Mouse (Mus musculus) MEL-GATA-1-ER (cell line): ENCODE results near the gene Ttll11.
A peak's percentile ranks its signal among the peaks of the same experiment; 100 is the strongest.

ENCODE experiments used
- DNase-seq: peaks from one replicate; pipeline ENCODE4 v3.0.0-alpha.2; 2012; ENCODE audit warnings: low read depth; ENCODE audit errors: extremely low read depth

Ttll11 gene

DNA sequence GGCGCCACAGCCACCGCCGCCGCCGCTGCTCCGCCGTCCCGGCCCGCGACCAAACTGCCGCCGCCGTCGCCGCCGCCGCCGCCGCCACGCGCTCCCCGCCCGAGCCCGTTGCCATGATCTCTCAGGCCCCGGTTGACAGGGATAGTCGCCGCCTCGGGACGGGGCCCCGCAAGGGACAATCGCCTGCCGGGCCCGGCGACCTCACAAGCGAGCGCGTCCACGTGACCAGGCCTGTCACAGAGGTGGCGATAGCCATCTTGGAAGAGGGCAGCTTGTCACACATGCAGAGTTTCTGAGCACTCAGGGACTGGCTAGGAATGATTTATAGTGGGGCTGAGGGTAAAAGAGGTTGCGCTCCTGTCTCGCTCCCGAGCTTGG is at the start of gene Ttll11:
Gene Ttll11 (minus strand): TSS at position 270 of the 378 bp plus-strand sequence.
- peak; percentile 76 for DNase-seq

GRCm38 (mm10) chr2:36023291-36023690 is 43.6 kb upstream of the Ttll11 start:
- no peak for DNase-seq

DNA sequence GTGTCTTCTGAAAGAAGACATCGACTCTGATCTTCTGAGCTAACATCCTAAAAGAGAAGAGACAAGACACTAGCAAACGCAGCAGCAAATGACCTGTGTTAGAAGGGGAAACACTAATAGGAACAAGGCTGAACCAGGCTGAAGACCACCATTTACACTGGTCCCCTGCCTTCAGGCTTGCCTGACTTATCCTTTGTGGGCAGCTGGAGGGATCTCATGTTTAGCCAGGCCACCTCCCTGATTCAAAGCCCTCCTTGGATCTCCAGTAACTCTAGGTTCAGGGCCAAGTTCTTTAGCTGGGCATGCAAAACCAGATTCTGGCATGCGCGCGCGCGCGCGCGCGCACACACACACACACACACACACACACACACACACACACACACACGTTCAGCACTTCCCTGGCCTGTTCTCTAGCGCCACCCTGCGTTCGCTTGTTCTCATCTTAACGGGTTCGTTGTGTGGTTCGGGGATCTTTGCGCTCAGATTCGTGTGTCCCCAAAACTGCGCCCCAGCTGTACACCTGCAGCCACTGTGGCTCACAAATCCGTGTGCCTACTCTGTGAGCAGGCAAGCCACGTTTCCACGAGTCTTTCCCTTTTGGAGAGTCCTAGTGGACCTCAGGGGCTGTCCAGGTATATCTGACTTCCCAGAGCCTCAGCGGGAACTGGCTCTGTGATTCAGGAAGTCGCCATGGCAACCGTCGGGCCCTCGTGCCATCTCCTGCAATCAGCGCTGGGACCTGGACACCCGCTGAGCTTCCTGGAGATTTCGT is 41.9 kb upstream of the Ttll11 start:
- DNase-seq = peak; percentile 38

GRCm38 (mm10) chr2:36013010-36013409 is 33.3 kb upstream of the Ttll11 start:
- DNase-seq = no peak

DNA sequence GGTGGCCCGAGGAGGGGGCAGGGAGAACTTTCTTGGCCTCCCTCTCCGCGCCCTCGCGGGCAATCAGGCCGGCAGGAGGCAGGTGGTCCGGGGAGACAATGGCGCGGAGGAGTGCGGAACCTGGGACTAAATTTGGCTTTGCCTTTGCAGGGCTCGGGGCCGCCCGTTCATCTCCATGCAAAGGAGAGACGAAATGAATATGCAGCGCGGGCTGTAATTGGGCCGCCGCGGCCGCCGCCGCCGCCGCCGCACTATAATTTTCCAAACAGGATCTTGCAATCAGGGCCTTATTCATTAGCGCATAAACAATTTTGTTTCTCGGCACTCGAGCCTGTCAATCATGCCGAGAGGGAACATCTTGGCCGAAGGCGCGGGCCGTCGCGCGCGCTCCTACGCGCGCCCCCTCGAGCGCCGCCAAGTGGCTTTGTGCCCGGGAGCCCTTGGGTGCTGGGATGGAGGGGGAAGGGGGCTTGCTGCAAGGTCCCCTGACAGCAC is 31.7 kb upstream of the Ttll11 start:
- no peak for DNase-seq

- DNase-seq = no peak
Measured at GRCm38 (mm10) chr2:36010579-36010978, 30.9 kb upstream of the Ttll11 start.

DNA sequence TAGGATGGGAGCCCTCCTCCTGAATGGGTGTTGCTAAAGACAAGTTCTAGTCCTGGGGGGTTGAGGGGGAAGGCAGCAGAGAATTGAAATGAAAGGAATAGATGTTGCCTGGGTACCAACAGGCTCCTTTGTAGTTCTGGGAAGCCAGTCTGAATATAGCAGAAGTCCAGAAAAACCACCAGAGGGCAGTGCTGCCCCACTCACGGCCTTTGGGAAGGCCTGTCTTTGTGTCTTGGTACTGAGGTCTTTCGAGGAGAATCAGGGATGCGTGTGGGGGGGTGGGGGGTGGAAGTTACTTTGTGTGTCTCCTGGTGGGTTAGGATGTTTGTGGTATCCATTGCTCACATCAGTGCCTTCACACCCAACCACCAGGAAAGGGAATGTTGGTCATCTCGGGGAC is 29.7 kb upstream of the Ttll11 start:
- no peak for DNase-seq

- DNase-seq = no peak
Measured at GRCm38 (mm10) chr2:36008071-36008470, 28.4 kb upstream of the Ttll11 start.

DNA sequence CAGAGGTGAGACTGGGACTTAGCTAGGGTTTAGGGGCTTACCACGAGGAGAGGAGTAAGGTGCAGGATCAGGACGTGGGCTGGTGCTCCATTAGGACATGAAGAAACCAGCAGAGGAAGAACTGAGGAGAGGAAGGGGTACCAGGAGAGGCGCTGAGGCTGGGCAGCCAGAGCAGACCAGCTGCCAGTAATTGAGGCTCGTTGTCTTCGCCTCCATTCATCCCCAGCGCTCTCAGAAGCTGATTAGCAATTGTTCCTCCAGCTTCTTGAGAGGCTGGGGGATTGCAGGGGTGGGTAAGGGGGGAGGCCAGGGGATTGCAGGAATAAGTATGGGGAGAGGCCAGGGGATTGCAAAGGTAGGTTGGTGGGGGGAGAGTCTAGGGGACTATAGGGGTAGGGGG is 22.5 kb upstream of the Ttll11 start:
- no peak for DNase-seq

- no peak for DNase-seq
Measured at GRCm38 (mm10) chr2:36000390-36000789, 20.7 kb upstream of the Ttll11 start.

DNA sequence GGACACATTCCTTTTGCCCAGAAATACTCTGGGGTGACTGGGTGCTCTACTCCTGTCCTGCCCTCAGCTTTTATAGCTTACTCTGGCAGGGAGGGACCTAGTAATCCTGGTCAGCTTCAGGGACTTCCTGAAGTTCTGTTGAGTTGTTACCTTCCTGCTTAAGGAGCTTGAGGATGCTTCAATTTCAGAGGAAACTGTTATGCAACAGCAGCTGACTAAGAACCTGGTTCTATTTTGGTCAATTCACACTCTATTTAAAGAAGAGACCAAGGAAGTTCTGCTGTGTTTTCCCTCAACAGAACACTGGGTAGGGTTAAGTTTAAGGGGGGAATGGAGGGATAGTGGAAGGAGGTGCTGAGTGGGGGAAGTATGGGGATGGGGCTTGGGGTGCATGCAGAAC is 19.5 kb upstream of the Ttll11 start:
- no peak for DNase-seq

DNA sequence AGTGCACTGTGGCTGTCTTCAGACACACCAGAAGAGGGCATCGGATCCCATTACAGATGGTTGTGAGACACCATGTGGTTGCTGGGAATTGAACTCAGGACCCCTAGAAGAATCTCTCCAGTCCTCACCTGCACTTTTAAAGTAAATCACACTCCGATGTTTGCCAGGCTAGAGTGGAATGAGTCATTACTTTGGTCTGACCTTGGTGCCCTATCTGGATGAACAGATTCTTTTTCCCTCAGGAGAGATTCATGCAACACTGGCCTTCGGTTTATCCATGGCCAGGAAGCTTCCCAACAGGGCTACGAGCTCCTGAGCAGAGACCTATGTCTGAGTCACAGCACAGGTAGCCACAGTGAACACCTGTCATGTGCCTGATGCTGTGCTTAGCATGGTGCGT is 18.7 kb upstream of the Ttll11 start:
- no peak for DNase-seq

DNA sequence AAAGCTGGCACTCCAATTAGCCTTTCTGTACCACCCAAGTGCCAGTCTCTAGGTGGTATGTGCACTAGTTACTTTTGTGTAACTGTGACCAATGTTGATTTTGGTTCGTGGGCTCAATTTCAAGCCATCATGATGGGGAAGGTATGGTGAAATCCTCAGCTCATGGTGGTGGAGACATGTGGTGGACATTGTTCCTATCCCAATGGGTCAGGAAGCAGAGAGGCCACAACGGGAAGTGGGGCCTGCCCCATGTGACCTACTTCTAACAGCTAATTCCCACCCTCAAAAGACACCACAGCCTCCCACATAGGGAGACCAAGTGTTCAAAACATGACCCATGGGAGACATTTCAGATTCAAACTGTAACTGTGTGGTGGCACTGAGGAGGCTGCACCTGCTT is 17.0 kb upstream of the Ttll11 start:
- no peak for DNase-seq

GRCm38 (mm10) chr2:35994303-35994702 is 14.6 kb upstream of the Ttll11 start:
- DNase-seq = no peak

- no peak for DNase-seq
Measured at GRCm38 (mm10) chr2:35993481-35993880, 13.8 kb upstream of the Ttll11 start.

GRCm38 (mm10) chr2:35992259-35992658 is 12.5 kb upstream of the Ttll11 start:
- DNase-seq = no peak

DNA sequence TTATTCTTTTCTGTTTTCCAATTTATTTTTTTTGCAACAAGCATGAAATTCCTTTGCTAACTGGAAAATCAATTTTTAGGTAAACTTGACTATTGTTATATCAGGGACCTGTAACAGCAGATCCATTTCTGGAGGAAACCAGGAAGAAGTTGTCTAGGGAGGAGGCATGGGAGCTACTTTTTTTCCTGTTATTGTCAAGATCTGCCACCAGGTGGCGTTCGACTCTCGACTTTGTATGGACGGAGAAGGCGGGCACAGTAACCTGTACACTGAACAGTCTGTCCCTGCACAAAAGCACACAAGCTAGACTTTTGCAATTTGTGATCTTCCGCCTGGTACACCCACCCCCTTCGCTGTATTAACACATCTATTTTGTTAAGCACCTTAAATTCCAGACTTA is 4.2 kb upstream of the Ttll11 start:
- no peak for DNase-seq

DNA sequence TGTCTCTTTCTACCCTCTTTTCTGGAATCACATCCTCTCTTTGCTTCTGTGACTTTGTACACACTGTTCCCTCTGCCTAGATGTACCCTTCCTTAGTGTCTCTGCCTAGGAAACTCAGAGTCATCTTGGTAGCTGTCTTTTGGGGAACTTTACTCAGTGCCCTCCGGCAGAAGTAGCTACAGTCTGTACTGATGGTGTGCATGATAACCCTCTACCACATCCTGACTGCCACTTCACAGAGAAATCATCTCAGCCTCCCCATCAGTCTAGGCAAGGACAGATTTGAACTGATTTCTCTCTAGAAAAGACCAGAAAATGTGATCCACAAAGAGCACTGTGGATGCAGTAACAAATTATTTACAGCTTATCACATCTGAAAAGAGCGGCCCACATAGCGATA is 2.2 kb upstream of the Ttll11 start:
- DNase-seq = no peak

DNA sequence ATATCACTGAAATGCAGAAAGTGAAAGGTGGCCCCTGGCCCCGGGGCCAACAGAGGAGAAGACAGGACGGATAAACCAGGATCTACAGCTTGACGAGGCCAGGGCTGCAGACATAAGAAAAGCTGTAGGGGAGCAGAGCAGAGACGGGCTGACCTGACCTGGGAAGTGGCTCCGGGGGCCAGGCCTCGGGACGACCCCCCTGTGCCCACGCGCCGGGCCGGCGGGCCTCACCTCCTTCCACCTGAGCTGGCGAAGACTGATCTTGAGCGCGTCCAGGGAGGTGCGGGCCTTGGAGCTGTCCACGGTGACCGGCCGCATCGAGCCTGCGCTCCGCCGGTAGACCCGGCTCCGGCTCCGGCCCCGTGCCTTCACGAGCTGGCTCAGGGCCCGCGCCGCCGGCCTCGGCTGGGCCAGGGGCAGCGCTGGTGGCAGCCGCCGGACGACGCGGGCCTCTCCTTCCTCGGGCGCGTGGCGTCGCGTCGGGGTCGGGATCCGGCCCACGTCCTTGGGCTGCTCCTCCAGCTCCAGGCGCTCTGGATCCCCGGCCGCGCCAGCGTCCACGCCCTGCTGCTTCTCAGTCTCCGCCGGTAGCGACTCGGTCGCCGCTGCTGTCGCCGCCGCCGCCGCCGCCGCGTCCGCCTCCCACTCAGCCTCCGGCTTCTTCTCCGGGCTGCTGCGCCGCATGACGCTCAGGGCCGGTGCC is 621 bp downstream of the Ttll11 start:
- no peak for DNase-seq

GRCm38 (mm10) chr2:35978276-35978933 is 1.3 kb downstream of the Ttll11 start:
- peak; percentile 51 for DNase-seq

DNA sequence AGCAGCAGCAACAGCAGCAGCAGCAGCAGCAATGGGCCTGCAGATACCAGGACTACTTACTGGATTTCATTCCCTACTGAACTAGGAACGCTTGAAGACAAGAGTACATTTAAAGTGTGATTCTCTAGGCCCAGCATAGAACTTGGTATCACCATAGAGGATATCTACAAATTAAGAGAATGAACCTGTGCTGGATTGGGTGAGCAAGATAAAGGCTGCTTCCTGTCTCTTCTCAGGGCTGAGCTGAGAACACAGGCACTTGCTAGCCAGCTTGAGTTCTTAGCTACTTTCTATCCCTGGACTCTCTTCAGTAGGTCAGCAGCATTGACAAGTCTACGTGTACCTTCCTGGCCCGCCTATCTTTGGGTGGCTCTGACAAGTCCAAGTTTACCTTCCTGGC is 2.0 kb downstream of the Ttll11 start:
- no peak for DNase-seq

DNA sequence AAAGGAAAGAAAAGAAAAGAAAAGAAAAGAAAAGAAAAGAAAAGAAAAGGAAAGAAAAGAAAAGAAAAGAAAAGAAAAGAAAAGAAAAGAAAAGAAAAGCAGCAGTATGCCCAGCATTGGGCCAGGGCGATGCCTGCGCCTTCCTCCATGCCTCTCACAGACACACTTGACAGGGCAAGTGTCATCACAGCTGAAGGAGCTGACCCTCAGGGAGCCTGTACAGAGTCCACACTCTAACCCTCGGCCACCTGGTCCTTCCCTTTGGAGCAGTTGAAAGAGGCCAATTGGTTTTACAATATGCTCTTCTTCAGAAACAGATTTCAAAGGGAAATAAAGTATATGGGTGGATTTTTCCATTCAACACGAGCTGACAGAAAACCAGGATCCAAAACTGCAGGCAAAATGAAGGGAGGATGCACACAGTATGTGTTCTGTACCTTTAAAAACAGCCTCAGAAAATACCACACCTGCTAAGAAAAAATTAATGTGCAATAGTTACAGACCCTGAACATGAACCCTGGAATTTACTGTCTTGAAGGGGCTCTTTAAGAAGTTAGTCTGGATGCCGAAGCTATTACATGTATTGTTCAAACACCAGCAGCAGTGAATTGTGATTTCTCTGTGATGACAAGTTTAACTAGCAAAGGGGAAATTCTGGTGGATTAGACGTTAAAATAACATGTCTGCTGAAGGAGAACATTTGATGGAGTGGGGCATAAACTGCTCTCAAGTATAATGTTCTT is 7.3 kb downstream of the Ttll11 start:
- DNase-seq = no peak
